Mouse (Mus musculus): ENCODE data around the gene Atp23.

Atp23 gene

GRCm38 (mm10) chr10:126900821-126901487, at the start of gene Atp23:
Gene Atp23 (minus strand): TSS chr10:126901355.
- peak; percentile 81 for DNase-seq (ENCODE audit: low spot score)

- no peak for DNase-seq (ENCODE audit: low spot score)
Observed at GRCm38 (mm10) chr10:126950572-126950971, 49.4 kb upstream of the Atp23 start.

- DNase-seq (ENCODE audit: low spot score) = no peak
Observed at GRCm38 (mm10) chr10:126949824-126950223, 48.7 kb upstream of the Atp23 start.

GRCm38 (mm10) chr10:126945531-126945930, 44.4 kb upstream of the Atp23 start:
- DNase-seq (ENCODE audit: low spot score) = no peak

GRCm38 (mm10) chr10:126940949-126941348, 39.8 kb upstream of the Atp23 start:
- DNase-seq (ENCODE audit: low spot score) = no peak

- no peak for DNase-seq (ENCODE audit: low spot score)
Observed at GRCm38 (mm10) chr10:126935556-126936381, 34.6 kb upstream of the Atp23 start.

GRCm38 (mm10) chr10:126935121-126935520, 34.0 kb upstream of the Atp23 start:
- no peak for DNase-seq (ENCODE audit: low spot score)

GRCm38 (mm10) chr10:126934561-126934960, 33.4 kb upstream of the Atp23 start:
- no peak for DNase-seq (ENCODE audit: low spot score)

- no peak for DNase-seq (ENCODE audit: low spot score)
Observed at GRCm38 (mm10) chr10:126931760-126932139, 30.6 kb upstream of the Atp23 start.

- peak; percentile 36 for DNase-seq (ENCODE audit: low spot score)
Observed at GRCm38 (mm10) chr10:126931123-126931759, 30.1 kb upstream of the Atp23 start.

- DNase-seq (ENCODE audit: low spot score) = peak; percentile 80
Observed at GRCm38 (mm10) chr10:126930270-126931121, 29.3 kb upstream of the Atp23 start.

- no peak for DNase-seq (ENCODE audit: low spot score)
Observed at GRCm38 (mm10) chr10:126929543-126929942, 28.4 kb upstream of the Atp23 start.

- DNase-seq (ENCODE audit: low spot score) = no peak
Observed at GRCm38 (mm10) chr10:126928819-126929206, 27.7 kb upstream of the Atp23 start.

GRCm38 (mm10) chr10:126928011-126928818, 27.1 kb upstream of the Atp23 start:
- DNase-seq (ENCODE audit: low spot score) = peak; percentile 96

- peak; percentile 77 for DNase-seq (ENCODE audit: low spot score)
Observed at GRCm38 (mm10) chr10:126927101-126927961, 26.2 kb upstream of the Atp23 start.

- DNase-seq (ENCODE audit: low spot score) = peak; percentile 55
Observed at GRCm38 (mm10) chr10:126925391-126925790, 24.2 kb upstream of the Atp23 start.

- DNase-seq (ENCODE audit: low spot score) = no peak
Observed at GRCm38 (mm10) chr10:126924087-126924486, 22.9 kb upstream of the Atp23 start.

GRCm38 (mm10) chr10:126920220-126920619, 19.1 kb upstream of the Atp23 start:
- no peak for DNase-seq (ENCODE audit: low spot score)

GRCm38 (mm10) chr10:126919067-126919466, 17.9 kb upstream of the Atp23 start:
- DNase-seq (ENCODE audit: low spot score) = peak; percentile 96

GRCm38 (mm10) chr10:126914288-126914687, 13.1 kb upstream of the Atp23 start:
- DNase-seq (ENCODE audit: low spot score) = no peak

Data from adipocyte (in vitro differentiated cells).